Mouse (Mus musculus): ENCODE measurements around the gene Ly6g6e.

GRCm38 (mm10) chr17:35064378-35064877 is 12.3 kb upstream of the Ly6g6e start:
- TF ChIP-seq GATA1 (IDR thresholded peaks at IDR 0.05; ENCODE audit: low read length) (no peak), TAL1 (IDR thresholded peaks at IDR 0.05; ENCODE audit: low read length) (no peak)
